11 mouse cellular contexts compared by ENCODE assay signal in genomic region chr2:4619893-4620593, GRCm38 (mm10). TPM values are rescaled to one million over a fixed set of nuclear protein-coding genes. Genes with fewer than 3 reads are reported as not detected.
DNase-seq lines count a peak whose midpoint lies in the region; ATAC-seq lines count a peak whose summit lies in the region.
"Had no signal": no experiment of that assay in that cellular context is flagged by ENCODE, and none has a peak within 500 bp of the region (broad histone marks: within the 10 kb centered on the region; RNA-seq: fewer than 3 reads in every experiment).

No protein-coding gene starts in this region.

- no peak overlapping the region for H3K27ac ChIP-seq in forebrain, embryonic 13.5 days
- no peak overlapping the region for H3K27ac ChIP-seq in forebrain, embryonic 12.5 days
- peak overlapping the region; percentile 72; the same call in 1 of the 2 replicates for H3K27ac ChIP-seq in kidney, embryonic 14.5 days (ENCODE audit: low read depth, low read length)
- H3K27ac ChIP-seq in embryonic facial prominence, embryonic 14.5 days (replicated peaks; ENCODE audit: low read depth, low read length) = peak overlapping the region; percentile 88
- peak overlapping the region; percentile 85 for H3K27ac ChIP-seq in limb, embryonic 15.5 days
- no peak overlapping the region for H3K27ac ChIP-seq in neural tube, embryonic 15.5 days (replicated peaks)
- H3K27ac ChIP-seq: midbrain, embryonic 13.5 days had no signal

- H3K27me3 ChIP-seq in forebrain, embryonic 13.5 days = no peaks in the 10 kb centered on the region
- no peaks in the 10 kb centered on the region for H3K27me3 ChIP-seq in forebrain, embryonic 12.5 days
- H3K27me3 ChIP-seq in kidney, embryonic 14.5 days (ENCODE audit: control insufficient read depth, insufficient read depth, low read length) = no peaks in the 10 kb centered on the region
- H3K27me3 ChIP-seq in embryonic facial prominence, embryonic 14.5 days (replicated peaks; ENCODE audit: control insufficient read depth, insufficient read depth, low read length) = no peaks in the 10 kb centered on the region
- no peaks in the 10 kb centered on the region for H3K27me3 ChIP-seq in limb, embryonic 15.5 days
- H3K27me3 ChIP-seq in neural tube, embryonic 15.5 days (replicated peaks) = no peaks in the 10 kb centered on the region
- H3K27me3 ChIP-seq: midbrain, embryonic 13.5 days had no signal

- no peaks in the 10 kb centered on the region for H3K9me3 ChIP-seq in forebrain, embryonic 13.5 days (replicated peaks)
- H3K9me3 ChIP-seq in forebrain, embryonic 12.5 days = no peaks in the 10 kb centered on the region
- H3K9me3 ChIP-seq in kidney, embryonic 14.5 days (ENCODE audit: control insufficient read depth, low read length) = no peaks in the 10 kb centered on the region
- no peaks in the 10 kb centered on the region for H3K9me3 ChIP-seq in embryonic facial prominence, embryonic 14.5 days (ENCODE audit: control insufficient read depth, low read length)
- no peaks in the 10 kb centered on the region for H3K9me3 ChIP-seq in limb, embryonic 15.5 days
- no peaks in the 10 kb centered on the region for H3K9me3 ChIP-seq in neural tube, embryonic 15.5 days (replicated peaks)
- H3K9me3 ChIP-seq: midbrain, embryonic 13.5 days had no signal

- H3K4me2 ChIP-seq in forebrain, embryonic 13.5 days = no peak overlapping the region
- H3K4me2 ChIP-seq in forebrain, embryonic 12.5 days = no peak overlapping the region
- no peak overlapping the region for H3K4me2 ChIP-seq in kidney, embryonic 14.5 days (replicated peaks; ENCODE audit: low read depth, low read length)
- no peak overlapping the region for H3K4me2 ChIP-seq in embryonic facial prominence, embryonic 14.5 days (ENCODE audit: low read depth, low read length)
- H3K4me2 ChIP-seq in limb, embryonic 15.5 days = no peak overlapping the region
- no peak overlapping the region for H3K4me2 ChIP-seq in neural tube, embryonic 15.5 days
- H3K4me2 ChIP-seq: midbrain, embryonic 13.5 days had no signal

- no peak overlapping the region for H3K4me3 ChIP-seq in forebrain, embryonic 13.5 days
- no peak overlapping the region for H3K4me3 ChIP-seq in forebrain, embryonic 12.5 days (replicated peaks)
- no peak overlapping the region for H3K4me3 ChIP-seq in kidney, embryonic 14.5 days (ENCODE audit: low read length)
- H3K4me3 ChIP-seq in embryonic facial prominence, embryonic 14.5 days (ENCODE audit: low read depth, low read length) = no peak overlapping the region
- no peak overlapping the region for H3K4me3 ChIP-seq in limb, embryonic 15.5 days
- H3K4me3 ChIP-seq in neural tube, embryonic 15.5 days (replicated peaks) = no peak overlapping the region
- H3K4me3 ChIP-seq: layer of hippocampus, adult 2 months; midbrain, embryonic 13.5 days had no signal

- peaks cover 26% of the 10 kb centered on the region for H3K36me3 ChIP-seq in forebrain, embryonic 13.5 days (ENCODE audit: poor library complexity, severe bottlenecking)
- H3K36me3 ChIP-seq in forebrain, embryonic 12.5 days (replicated peaks) = peaks cover 19% of the 10 kb centered on the region
- H3K36me3 ChIP-seq in kidney, embryonic 14.5 days (ENCODE audit: control insufficient read depth, insufficient read depth, low read length) = peaks cover 21% of the 10 kb centered on the region; the same call in 1 of the 2 replicates
- peaks cover 22% of the 10 kb centered on the region for H3K36me3 ChIP-seq in embryonic facial prominence, embryonic 14.5 days (ENCODE audit: control insufficient read depth, insufficient read depth, low read length)
- H3K36me3 ChIP-seq in limb, embryonic 15.5 days = peaks cover 14% of the 10 kb centered on the region
- peaks cover 18% of the 10 kb centered on the region for H3K36me3 ChIP-seq in neural tube, embryonic 15.5 days

- H3K9ac ChIP-seq in forebrain, embryonic 13.5 days = no peak overlapping the region
- H3K9ac ChIP-seq in forebrain, embryonic 12.5 days = no peak overlapping the region
- no peak overlapping the region for H3K9ac ChIP-seq in kidney, embryonic 14.5 days (ENCODE audit: low read depth, low read length)
- H3K9ac ChIP-seq in embryonic facial prominence, embryonic 14.5 days (ENCODE audit: low read depth, low read length) = no peak overlapping the region
- H3K9ac ChIP-seq in limb, embryonic 15.5 days = no peak overlapping the region
- H3K9ac ChIP-seq in neural tube, embryonic 15.5 days (replicated peaks) = no peak overlapping the region
- H3K9ac ChIP-seq: midbrain, embryonic 13.5 days had no signal

- H3K4me1 ChIP-seq in forebrain, embryonic 13.5 days = no peaks in the 10 kb centered on the region
- peaks cover 12% of the 10 kb centered on the region for H3K4me1 ChIP-seq in forebrain, embryonic 12.5 days
- peaks cover 14% of the 10 kb centered on the region; the same call in 1 of the 2 replicates for H3K4me1 ChIP-seq in kidney, embryonic 14.5 days (ENCODE audit: control insufficient read depth, insufficient read depth, low read length)
- H3K4me1 ChIP-seq in embryonic facial prominence, embryonic 14.5 days (ENCODE audit: control insufficient read depth, insufficient read depth, low read length) = peaks cover 14% of the 10 kb centered on the region
- peaks cover 20% of the 10 kb centered on the region for H3K4me1 ChIP-seq in limb, embryonic 15.5 days
- H3K4me1 ChIP-seq in neural tube, embryonic 15.5 days = peaks cover 7% of the 10 kb centered on the region; the same call in 1 of the 2 replicates

- DNase-seq in kidney, postnatal 10 days = no peak
- no peak for DNase-seq in embryonic facial prominence, embryonic 14.5 days (ENCODE audit: low spot score)
- DNase-seq in layer of hippocampus, adult 8-10 months (ENCODE audit: low spot score in 2 of 2) = no peak
- DNase-seq: adrenal gland, adult 8-10 months had no signal

- 0 out of 2 replicates have a peak, but pooled peaks have one; percentile 27 for ATAC-seq in forebrain, embryonic 13.5 days
- no peak for ATAC-seq in forebrain, embryonic 12.5 days (ENCODE audit: low FRiP score)
- ATAC-seq in kidney, embryonic 14.5 days (ENCODE audit: low FRiP score, low TSS enrichment) = no peak
- no peak; the same call in 1 of the 2 replicates for ATAC-seq in embryonic facial prominence, embryonic 14.5 days (ENCODE audit: low read depth)
- peak; percentile 36; the same call in 1 of the 2 replicates for ATAC-seq in limb, embryonic 15.5 days (ENCODE audit: insufficient number of reproducible peaks, low FRiP score, low TSS enrichment, low read depth)
- no peak for ATAC-seq in neural tube, embryonic 15.5 days (ENCODE audit: low FRiP score)
- ATAC-seq: midbrain, embryonic 13.5 days had no signal

- 52% methylated on average over 6 of the region's 6 CpGs for WGBS in forebrain, embryonic 13.5 days
- 53% methylated on average over 6 of the region's 6 CpGs for WGBS in forebrain, embryonic 12.5 days
- WGBS in kidney, embryonic 14.5 days = 49% methylated on average over 6 of the region's 6 CpGs
- WGBS in embryonic facial prominence, embryonic 14.5 days = 55% methylated on average over 6 of the region's 6 CpGs
- 34% methylated on average over 6 of the region's 6 CpGs for WGBS in limb, embryonic 15.5 days
- WGBS in neural tube, embryonic 15.5 days = 58% methylated on average over 6 of the region's 6 CpGs

RNA-seq across cellular contexts. Expression of gene Prpf18, which starts 31.9 kb away (rescaled TPM):
- polyA plus RNA-seq in forebrain, embryonic 13.5 days (2015; fragmentation: Nextera tagmentation; extraction: Ambion mirVana) = 52.6 and 52.9 TPM in 2 replicates
- polyA plus RNA-seq in forebrain, embryonic 12.5 days (2016; fragmentation: Nextera tagmentation; extraction: Ambion mirVana) = 56.0 and 61.5 TPM in 2 replicates
- 20.4 and 38.8 TPM in 2 replicates for polyA plus RNA-seq in kidney, embryonic 14.5 days (2014; fragmentation: Nextera tagmentation; extraction: Ambion mirVana)
- 29.3 and 31.9 TPM in 2 replicates for polyA plus RNA-seq in embryonic facial prominence, embryonic 14.5 days (2014; fragmentation: Nextera tagmentation; extraction: Ambion mirVana)
- polyA plus RNA-seq in limb, embryonic 15.5 days (2015; fragmentation: Nextera tagmentation; extraction: Ambion mirVana) = 34.1 and 35.1 TPM in 2 replicates
- polyA plus RNA-seq in neural tube, embryonic 15.5 days (2015; fragmentation: Nextera tagmentation; extraction: Ambion mirVana) = 39.5 and 40.5 TPM in 2 replicates
- 10 to 100 TPM; 42.0 to 49.8 (median 47.5) TPM for total RNA-seq in layer of hippocampus, adult 8-10 months (2022)

Comparison
In these comparisons a context has a peak if more than half of its experiments do, and no peak if none do; other contexts are left out.
1. ATAC-seq: peak in forebrain, embryonic 13.5 days (single experiment) and limb, embryonic 15.5 days (single experiment); none in forebrain, embryonic 12.5 days (single experiment), kidney, embryonic 14.5 days (single experiment), embryonic facial prominence, embryonic 14.5 days (single experiment) and neural tube, embryonic 15.5 days (single experiment).
2. H3K27ac ChIP-seq: peak in kidney, embryonic 14.5 days (single experiment), embryonic facial prominence, embryonic 14.5 days (single experiment) and limb, embryonic 15.5 days (single experiment); none in forebrain, embryonic 13.5 days (single experiment), forebrain, embryonic 12.5 days (single experiment) and neural tube, embryonic 15.5 days (single experiment).